8 mouse cellular contexts compared by ENCODE assay signal in the genomic region with DNA sequence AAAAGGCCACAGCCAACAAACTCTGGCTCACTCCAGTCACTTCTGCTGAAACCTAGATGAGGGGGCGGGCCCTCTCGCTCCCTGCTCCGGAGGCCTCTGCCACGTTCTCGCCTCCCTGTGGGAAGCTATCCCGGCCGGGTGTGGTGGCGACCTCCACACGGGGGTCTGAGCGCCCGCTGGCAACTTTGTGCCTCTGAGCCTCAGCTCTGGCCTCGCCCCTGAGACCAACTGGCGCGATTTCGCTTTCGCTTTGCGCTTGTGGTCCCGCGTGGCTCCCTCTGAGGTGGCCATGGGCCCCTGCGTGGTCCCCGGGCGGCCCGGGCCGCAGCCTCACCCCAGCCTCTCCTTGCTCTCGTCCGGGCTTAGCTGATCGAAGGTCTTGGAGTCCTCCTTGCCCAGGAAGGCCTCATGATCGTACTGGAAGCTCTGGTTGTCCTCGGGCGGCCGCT. TPM values are rescaled to one million over a fixed set of nuclear protein-coding genes. Genes with fewer than 3 reads are reported as not detected.
DNase-seq lines count a peak whose midpoint lies in the region; ATAC-seq and TF ChIP-seq lines count a peak whose summit lies in the region.

No protein-coding gene starts in this region.

- peak overlapping the region; percentile 82 for H3K4me3 ChIP-seq in forebrain, embryonic 10.5 days
- peak overlapping the region; percentile 67 for H3K4me3 ChIP-seq in hindbrain, embryonic 12.5 days
- H3K4me3 ChIP-seq in limb, embryonic 15.5 days, result peak overlapping the region; percentile 91
- peak overlapping the region; percentile 66 for H3K4me3 ChIP-seq in midbrain, embryonic 15.5 days

- POLR2A ChIA-PET in Patski (lab: Charles Lee), result interaction anchor here (1.2 to 1.6 kb wide), 2 partner anchors 9 to 19 kb away, joined by 3 read pairs; no protein-coding TSS in a partner anchor

- H3K4me1 ChIP-seq in forebrain, embryonic 10.5 days, result peaks cover 35% of the 10 kb centered on the region
- peaks cover 27% of the 10 kb centered on the region for H3K4me1 ChIP-seq in hindbrain, embryonic 12.5 days
- peaks cover 29% of the 10 kb centered on the region for H3K4me1 ChIP-seq in limb, embryonic 15.5 days
- peaks cover 23% of the 10 kb centered on the region for H3K4me1 ChIP-seq in midbrain, embryonic 15.5 days

- WGBS in forebrain, embryonic 10.5 days, result 0% methylated on average over 31 of the region's 31 CpGs
- 0% methylated on average over 31 of the region's 31 CpGs for WGBS in hindbrain, embryonic 12.5 days
- under 1% methylated on average over 31 of the region's 31 CpGs for WGBS in limb, embryonic 15.5 days
- under 1% methylated on average over 31 of the region's 31 CpGs for WGBS in midbrain, embryonic 15.5 days

- TF ChIP-seq CTCF in Patski (IDR thresholded peaks at IDR 0.05), result no peak

- peaks cover 34% of the 10 kb centered on the region for H3K36me3 ChIP-seq in forebrain, embryonic 10.5 days (replicated peaks)
- H3K36me3 ChIP-seq in hindbrain, embryonic 12.5 days, result peaks cover 7% of the 10 kb centered on the region
- peaks cover 12% of the 10 kb centered on the region for H3K36me3 ChIP-seq in limb, embryonic 15.5 days
- no peaks in the 10 kb centered on the region for H3K36me3 ChIP-seq in midbrain, embryonic 15.5 days (replicated peaks)

- H3K27ac ChIP-seq in forebrain, embryonic 10.5 days, result peak overlapping the region; percentile 96
- peak overlapping the region; percentile 82 for H3K27ac ChIP-seq in hindbrain, embryonic 12.5 days
- peak overlapping the region; percentile 98 for H3K27ac ChIP-seq in limb, embryonic 15.5 days
- peak overlapping the region; percentile 46 for H3K27ac ChIP-seq in midbrain, embryonic 15.5 days

- no peaks in the 10 kb centered on the region for H3K9me3 ChIP-seq in forebrain, embryonic 10.5 days
- no peaks in the 10 kb centered on the region for H3K9me3 ChIP-seq in hindbrain, embryonic 12.5 days (replicated peaks)
- no peaks in the 10 kb centered on the region for H3K9me3 ChIP-seq in limb, embryonic 15.5 days
- no peaks in the 10 kb centered on the region for H3K9me3 ChIP-seq in midbrain, embryonic 15.5 days

- ATAC-seq in Patski, result peak; percentile 56
- peak; percentile 73 for ATAC-seq in hindbrain, embryonic 12.5 days (ENCODE audit: low FRiP score)
- ATAC-seq in limb, embryonic 15.5 days (ENCODE audit: insufficient number of reproducible peaks, low FRiP score, low TSS enrichment, low read depth), result peak; percentile 6; the same call in 1 of the 2 replicates
- ATAC-seq in midbrain, embryonic 15.5 days (replicated peaks), result peak; percentile 55

- H3K9ac ChIP-seq in hindbrain, embryonic 12.5 days, result peak overlapping the region; percentile 85
- H3K9ac ChIP-seq in limb, embryonic 15.5 days, result peak overlapping the region; percentile 95
- H3K9ac ChIP-seq in midbrain, embryonic 15.5 days, result peak overlapping the region; percentile 69

- DNase-seq in embryo, embryonic 10.5 days (ENCODE audit: low spot score), result peak; percentile 70
- no peak for DNase-seq in embryo, embryonic 9.5 days (ENCODE audit: extremely low spot score)
- peak; percentile 19 for DNase-seq in Patski (ENCODE audit: low read depth, low spot score)
- DNase-seq in forebrain, embryonic 10.5 days (ENCODE audit: extremely low spot score, low spot score), result no peak
- DNase-seq in thymus, postnatal 14 days, result peak; percentile 42

- peak overlapping the region; percentile 89 for H3K4me2 ChIP-seq in hindbrain, embryonic 12.5 days (replicated peaks)
- peak overlapping the region; percentile 66 for H3K4me2 ChIP-seq in limb, embryonic 15.5 days
- peak overlapping the region; percentile 98 for H3K4me2 ChIP-seq in midbrain, embryonic 15.5 days

- in situ Hi-C loops in Patski (cut with MboI; ENCODE audit: low pct_unique_long_range_greater_than_20kb), result no loop called here

- no peaks in the 10 kb centered on the region for H3K27me3 ChIP-seq in Patski
- peaks cover 18% of the 10 kb centered on the region for H3K27me3 ChIP-seq in forebrain, embryonic 10.5 days (ENCODE audit: poor library complexity, severe bottlenecking)
- peaks cover 3% of the 10 kb centered on the region for H3K27me3 ChIP-seq in hindbrain, embryonic 12.5 days
- no peaks in the 10 kb centered on the region for H3K27me3 ChIP-seq in limb, embryonic 15.5 days
- peaks cover 3% of the 10 kb centered on the region; the same call in 1 of the 2 replicates for H3K27me3 ChIP-seq in midbrain, embryonic 15.5 days (replicated peaks)

- CTCF ChIA-PET in Patski (lab: Charles Lee), result interaction anchor here (1.1 to 1.2 kb wide), 2 partner anchors 9 to 30 kb away, joined by 3 read pairs; no protein-coding TSS in a partner anchor

RNA-seq across cellular contexts. Expression of gene Rcn1, which starts 0.5 kb away (rescaled TPM):
- 131 TPM for polyA plus RNA-seq in Patski (2021)
- polyA plus RNA-seq in forebrain, embryonic 10.5 days (2016; fragmentation: Nextera tagmentation; extraction: Ambion mirVana), result 110 and 111 TPM in 2 replicates
- 143 and 150 TPM in 2 replicates for polyA plus RNA-seq in hindbrain, embryonic 12.5 days (2016; fragmentation: Nextera tagmentation; extraction: Ambion mirVana)
- polyA plus RNA-seq in limb, embryonic 15.5 days (2015; fragmentation: Nextera tagmentation; extraction: Ambion mirVana), result 296 and 303 TPM in 2 replicates
- polyA plus RNA-seq in midbrain, embryonic 15.5 days (2015; fragmentation: Nextera tagmentation; extraction: Ambion mirVana), result 54.3 and 57.5 TPM in 2 replicates

Comparison
In these comparisons a context has a peak if more than half of its experiments do, and no peak if none do; other contexts are left out.
1. DNase-seq: peak in embryo, embryonic 10.5 days (single experiment), Patski (single experiment) and thymus, postnatal 14 days (single experiment); none in embryo, embryonic 9.5 days (single experiment) and forebrain, embryonic 10.5 days (single experiment).
2. ATAC-seq: peak in every context shown above with its lines; median percentile 73 in hindbrain, embryonic 12.5 days; 56 in Patski; 55 in midbrain, embryonic 15.5 days; 6 in limb, embryonic 15.5 days.
3. H3K27ac ChIP-seq: peak in every context shown above with its lines; median percentile 98 in limb, embryonic 15.5 days; 96 in forebrain, embryonic 10.5 days; 82 in hindbrain, embryonic 12.5 days; 46 in midbrain, embryonic 15.5 days.
4. Peak in every context shown above with its lines, with median percentiles within 50 percentile points of each other: H3K4me3 ChIP-seq, H3K4me2 ChIP-seq and H3K9ac ChIP-seq.